Mouse (Mus musculus): ENCODE data around the gene F2. TPM values are rescaled to one million over a fixed set of nuclear protein-coding genes. Genes with fewer than 3 reads are reported as not detected.
"Not testable (repeated sequence)": the region's sequence is repeated elsewhere in the genome, so short reads cannot be mapped to it uniquely, and the experiment has no call there.

The F2 gene
- polyA plus RNA-seq, 1 experiment: 2.7 TPM

DNA sequence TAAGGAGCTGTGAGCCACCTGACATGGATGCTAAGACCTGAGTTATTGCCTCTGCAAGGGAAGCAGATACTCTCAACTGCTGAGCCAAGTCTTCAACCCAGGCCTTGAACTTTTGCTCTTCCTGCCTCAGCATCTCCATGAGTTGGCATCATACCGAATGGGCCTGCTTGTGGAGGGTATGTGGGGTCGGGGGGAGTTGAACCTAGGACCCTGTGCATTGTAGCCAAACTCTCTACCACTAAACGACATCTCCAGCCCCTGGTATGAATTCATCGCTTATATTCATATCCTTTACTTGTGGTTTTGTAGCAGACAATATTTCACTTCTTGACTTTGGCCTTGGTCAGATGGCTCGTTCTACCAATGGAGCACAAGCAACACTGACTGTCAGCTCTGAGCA lies 4.4 kb downstream of the F2 start:
- no peak overlapping the region for H3K4me3 ChIP-seq (replicated peaks; ENCODE audit: control insufficient read depth, low read depth, low read length)
- TF ChIP-seq CTCF (IDR thresholded peaks at IDR 0.05; ENCODE audit: control insufficient read depth, insufficient read depth, low read length) (no peak), POLR2A (IDR thresholded peaks at IDR 0.05; ENCODE audit: borderline replicate concordance, control insufficient read depth, low read depth, low read length) (no peak)
- WGBS: 82% methylated on average over 5 of the region's 5 CpGs
- no peak overlapping the region for H3K27ac ChIP-seq (ENCODE audit: control insufficient read depth, insufficient read depth, low read depth, low read length, poor library complexity)
- no peaks in the 10 kb centered on the region; the same call in 1 of the 2 replicates for H3K4me1 ChIP-seq (ENCODE audit: control insufficient read depth, insufficient read depth, low read length)

DNA sequence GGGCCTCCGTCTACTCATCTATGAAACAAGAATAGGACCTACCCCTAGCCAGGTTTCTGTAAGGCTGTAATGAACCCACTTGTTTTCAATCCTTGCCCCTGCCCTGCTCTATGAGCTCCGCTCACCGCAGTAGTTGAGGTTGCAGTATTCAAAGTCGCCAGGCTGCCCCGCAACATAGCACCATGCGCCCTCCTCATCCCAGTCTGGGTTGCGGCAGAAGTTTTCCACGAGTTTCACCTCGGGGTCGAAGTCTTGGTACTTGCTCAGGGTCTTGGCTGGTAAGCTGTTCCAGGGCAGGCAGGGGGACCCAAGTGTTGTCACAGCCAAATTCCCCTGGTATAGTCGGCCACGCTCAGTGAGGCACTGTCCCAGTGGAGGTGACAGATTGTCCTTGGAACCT lies 5.8 kb downstream of the F2 start:
- no peak overlapping the region for H3K4me3 ChIP-seq (replicated peaks; ENCODE audit: control insufficient read depth, low read depth, low read length)
- no peaks in the 10 kb centered on the region; the same call in 1 of the 2 replicates for H3K4me1 ChIP-seq (ENCODE audit: control insufficient read depth, insufficient read depth, low read length)
- 90% methylated on average over 12 of the region's 12 CpGs for WGBS
- H3K27ac ChIP-seq (ENCODE audit: control insufficient read depth, insufficient read depth, low read depth, low read length, poor library complexity): no peak overlapping the region
- TF ChIP-seq CTCF (IDR thresholded peaks at IDR 0.05; ENCODE audit: control insufficient read depth, insufficient read depth, low read length) (no peak), POLR2A (IDR thresholded peaks at IDR 0.05; ENCODE audit: borderline replicate concordance, control insufficient read depth, low read depth, low read length) (no peak)

DNA sequence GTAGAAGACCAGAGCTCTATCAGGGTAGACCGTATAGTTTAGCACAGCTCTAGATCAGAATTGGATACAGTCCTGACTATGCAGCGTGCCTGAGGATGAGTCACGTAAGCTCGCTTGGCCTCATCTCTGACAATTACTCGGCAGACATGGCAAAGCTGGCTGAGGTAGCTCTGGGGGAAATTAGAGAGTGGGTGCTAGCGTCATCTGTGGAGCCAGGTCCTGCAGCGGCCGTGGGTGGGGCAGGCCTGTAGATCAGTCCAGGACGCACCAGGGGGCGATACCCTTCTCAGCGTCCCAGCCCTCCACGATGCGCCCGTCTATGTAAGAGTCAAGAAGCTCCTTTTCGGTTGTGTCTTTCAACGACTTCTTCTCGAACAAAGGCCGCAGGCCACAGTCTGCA lies 6.5 kb downstream of the F2 start:
- Histone ChIP-seq H3K4me3 (replicated peaks; ENCODE audit: control insufficient read depth, low read depth, low read length) (no peak overlapping the region), H3K27ac (ENCODE audit: control insufficient read depth, insufficient read depth, low read depth, low read length, poor library complexity) (no peak overlapping the region), H3K4me1 (ENCODE audit: control insufficient read depth, insufficient read depth, low read length) (no peaks in the 10 kb centered on the region; the same call in 1 of the 2 replicates)
- TF ChIP-seq CTCF (IDR thresholded peaks at IDR 0.05; ENCODE audit: control insufficient read depth, insufficient read depth, low read length) (0 out of 2 replicates have a peak, but pooled peaks have one; percentile 1), POLR2A (IDR thresholded peaks at IDR 0.05; ENCODE audit: borderline replicate concordance, control insufficient read depth, low read depth, low read length) (no peak)
- WGBS: 81% methylated on average over 18 of the region's 18 CpGs

DNA sequence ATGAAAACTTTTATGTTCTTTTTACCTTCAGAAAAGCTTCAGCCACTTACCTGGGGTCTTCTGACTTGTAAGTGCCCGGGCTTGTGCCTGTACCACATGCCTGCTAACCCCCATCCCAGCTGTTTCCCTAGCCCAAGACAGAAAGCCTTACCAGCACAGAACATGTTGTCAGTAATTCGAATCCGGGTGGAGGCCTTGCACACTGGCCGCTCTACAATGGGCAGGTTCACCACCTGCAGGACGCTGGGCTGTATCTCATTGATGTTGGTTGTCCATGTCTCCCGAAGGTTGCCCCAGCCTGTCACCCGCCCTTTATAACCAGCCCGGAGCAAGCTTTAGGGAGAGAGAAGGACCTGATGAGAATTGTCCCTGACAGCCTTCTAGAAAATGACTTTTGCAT lies 8.0 kb downstream of the F2 start:
- Histone ChIP-seq H3K4me1 (ENCODE audit: control insufficient read depth, insufficient read depth, low read length) (no peaks in the 10 kb centered on the region), H3K4me3 (replicated peaks; ENCODE audit: control insufficient read depth, low read depth, low read length) (no peak overlapping the region), H3K27ac (ENCODE audit: control insufficient read depth, insufficient read depth, low read depth, low read length, poor library complexity) (no peak overlapping the region)
- TF ChIP-seq POLR2A (IDR thresholded peaks at IDR 0.05; ENCODE audit: borderline replicate concordance, control insufficient read depth, low read depth, low read length) (no peak), CTCF (IDR thresholded peaks at IDR 0.05; ENCODE audit: control insufficient read depth, insufficient read depth, low read length) (no peak)
- WGBS: 87% methylated on average over 8 of the region's 8 CpGs

DNA sequence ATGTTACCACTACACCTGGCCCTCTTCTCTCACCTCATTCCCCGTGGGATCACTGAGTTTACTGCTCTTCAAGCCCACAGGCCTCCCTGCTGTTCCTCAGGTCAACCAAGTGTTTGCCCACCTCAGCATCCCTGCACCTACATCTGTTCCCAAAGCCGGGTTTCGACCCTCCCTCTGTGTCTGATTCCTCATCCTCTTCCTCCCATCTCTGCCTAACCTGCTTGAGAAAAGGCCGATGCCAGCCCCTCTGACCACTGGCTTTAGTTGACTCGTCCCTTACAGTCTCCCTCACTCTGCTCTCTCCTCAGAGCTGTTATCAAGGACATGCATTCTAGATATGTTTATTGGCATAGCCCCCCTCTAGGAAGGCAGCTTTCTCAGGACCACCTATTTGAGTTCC lies 8.7 kb downstream of the F2 start:
- Histone ChIP-seq H3K27ac (ENCODE audit: control insufficient read depth, insufficient read depth, low read depth, low read length, poor library complexity) (no peak overlapping the region), H3K4me1 (ENCODE audit: control insufficient read depth, insufficient read depth, low read length) (peaks cover 2% of the 10 kb centered on the region; the same call in 1 of the 2 replicates), H3K4me3 (replicated peaks; ENCODE audit: control insufficient read depth, low read depth, low read length) (no peak overlapping the region)
- no peak for TF ChIP-seq CTCF (IDR thresholded peaks at IDR 0.05; ENCODE audit: control insufficient read depth, insufficient read depth, low read length)
- TF ChIP-seq POLR2A (IDR thresholded peaks at IDR 0.05; ENCODE audit: borderline replicate concordance, control insufficient read depth, low read depth, low read length): no peak
- WGBS: 71% methylated on average over 5 of the region's 5 CpGs

DNA sequence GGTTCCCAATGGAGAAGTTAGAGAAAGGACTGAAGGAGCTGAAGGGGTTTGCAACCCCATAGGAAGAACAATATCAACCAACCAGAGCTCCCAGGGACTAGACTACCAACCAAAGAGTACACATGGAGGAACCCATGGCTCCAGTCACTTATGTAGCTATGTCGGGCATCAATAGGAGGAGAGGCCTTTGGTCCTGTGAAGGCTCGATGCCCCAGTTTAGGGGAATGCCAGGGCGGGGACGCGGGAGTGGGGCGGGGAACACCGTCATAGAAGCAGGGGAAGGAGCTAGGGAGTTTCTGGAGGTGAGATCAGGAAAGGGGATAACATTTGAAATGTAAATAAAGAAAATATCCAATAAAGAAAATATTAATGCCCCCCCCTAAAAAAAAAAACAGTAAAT lies 12.8 kb downstream of the F2 start:
- not testable (repeated sequence) for H3K4me3 ChIP-seq (replicated peaks; ENCODE audit: control insufficient read depth, low read depth, low read length); H3K4me1 ChIP-seq (ENCODE audit: control insufficient read depth, insufficient read depth, low read length); H3K27ac ChIP-seq (ENCODE audit: control insufficient read depth, insufficient read depth, low read depth, low read length, poor library complexity)
- 91% methylated on average over 7 of the region's 7 CpGs for WGBS

DNA sequence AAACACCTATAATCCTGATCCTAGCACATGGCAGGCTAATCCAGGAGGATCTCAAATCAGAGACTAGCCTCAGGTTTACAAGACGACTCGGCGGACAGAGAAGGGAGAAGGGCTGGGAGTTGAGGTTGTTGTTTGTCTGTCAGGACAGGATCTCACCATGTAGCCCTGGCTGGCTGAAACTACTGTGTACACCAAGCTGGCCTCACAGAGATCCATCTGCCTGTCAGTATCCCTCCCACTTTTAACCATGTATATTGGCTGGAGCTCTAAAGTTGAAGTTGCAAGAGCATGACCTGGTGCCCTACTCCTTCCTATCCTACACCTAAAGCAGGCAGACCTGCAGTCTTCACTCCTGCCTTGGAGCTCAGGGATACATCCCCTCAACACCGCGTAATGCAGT lies 13.9 kb downstream of the F2 start:
- Histone ChIP-seq H3K4me1 (ENCODE audit: control insufficient read depth, insufficient read depth, low read length) (peaks cover 2% of the 10 kb centered on the region; the same call in 1 of the 2 replicates), H3K27ac (ENCODE audit: control insufficient read depth, insufficient read depth, low read depth, low read length, poor library complexity) (no peak overlapping the region), H3K4me3 (replicated peaks; ENCODE audit: control insufficient read depth, low read depth, low read length) (no peak overlapping the region)
- 97% methylated on average over 5 of the region's 5 CpGs for WGBS
- TF ChIP-seq POLR2A (IDR thresholded peaks at IDR 0.05; ENCODE audit: borderline replicate concordance, control insufficient read depth, low read depth, low read length) (no peak), CTCF (IDR thresholded peaks at IDR 0.05; ENCODE audit: control insufficient read depth, insufficient read depth, low read length) (no peak)

DNA sequence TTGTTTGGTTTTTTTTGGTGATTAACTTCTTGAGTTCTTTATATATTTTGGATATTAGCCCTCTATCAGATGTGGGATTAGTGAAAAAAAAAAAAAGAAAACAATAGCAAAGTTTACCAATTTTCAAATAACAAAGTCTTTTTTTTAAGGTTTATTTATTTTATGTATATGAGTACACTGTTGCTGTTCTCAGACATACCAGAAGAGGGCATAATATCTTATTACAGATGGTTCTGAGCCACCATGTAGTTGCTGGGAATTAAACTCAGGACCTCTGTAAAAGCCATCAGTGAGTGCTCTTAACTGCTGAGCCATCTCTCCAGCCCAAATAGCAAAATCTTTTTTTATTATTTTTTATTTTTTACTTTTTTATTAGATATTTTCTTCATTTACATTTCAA lies 26.8 kb downstream of the F2 start:
- H3K27ac ChIP-seq (ENCODE audit: control insufficient read depth, insufficient read depth, low read depth, low read length, poor library complexity); H3K4me1 ChIP-seq (ENCODE audit: control insufficient read depth, insufficient read depth, low read length); H3K4me3 ChIP-seq (replicated peaks; ENCODE audit: control insufficient read depth, low read depth, low read length): not testable (repeated sequence)

DNA sequence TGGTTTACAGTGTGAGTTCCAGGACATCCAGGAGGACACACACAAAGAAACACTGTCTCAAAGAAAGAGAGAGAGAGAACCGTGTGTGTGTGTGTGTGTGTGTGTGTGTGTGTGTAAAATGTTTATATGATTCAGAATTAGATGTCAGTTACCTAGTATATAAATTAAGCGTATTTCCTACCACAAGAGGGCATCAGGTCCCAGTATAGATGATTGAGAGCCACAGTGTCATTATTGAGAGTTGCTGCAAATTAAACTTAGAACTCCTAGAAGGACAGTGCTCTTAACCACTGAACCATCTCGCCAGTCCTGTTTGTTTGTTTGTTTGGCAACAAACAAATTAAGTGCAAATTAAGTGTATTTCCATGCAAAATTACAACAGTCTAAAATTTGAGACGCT lies 33.8 kb downstream of the F2 start:
- H3K4me1 ChIP-seq (ENCODE audit: control insufficient read depth, insufficient read depth, low read length): no peaks in the 10 kb centered on the region
- 79% methylated on average over 4 of the region's 4 CpGs for WGBS
- H3K4me3 ChIP-seq (replicated peaks; ENCODE audit: control insufficient read depth, low read depth, low read length): no peak overlapping the region
- TF ChIP-seq POLR2A (IDR thresholded peaks at IDR 0.05; ENCODE audit: borderline replicate concordance, control insufficient read depth, low read depth, low read length) (no peak), CTCF (IDR thresholded peaks at IDR 0.05; ENCODE audit: control insufficient read depth, insufficient read depth, low read length) (no peak)
- no peak overlapping the region for H3K27ac ChIP-seq (ENCODE audit: control insufficient read depth, insufficient read depth, low read depth, low read length, poor library complexity)
